Mouse (Mus musculus): ENCODE results near the gene Acsbg1. TPM values are rescaled to one million over a fixed set of nuclear protein-coding genes. Genes with fewer than 3 reads are reported as not detected.

Acsbg1 gene
- polyA plus RNA-seq, 1 experiment from 2014 or later: 0.10 TPM

DNA sequence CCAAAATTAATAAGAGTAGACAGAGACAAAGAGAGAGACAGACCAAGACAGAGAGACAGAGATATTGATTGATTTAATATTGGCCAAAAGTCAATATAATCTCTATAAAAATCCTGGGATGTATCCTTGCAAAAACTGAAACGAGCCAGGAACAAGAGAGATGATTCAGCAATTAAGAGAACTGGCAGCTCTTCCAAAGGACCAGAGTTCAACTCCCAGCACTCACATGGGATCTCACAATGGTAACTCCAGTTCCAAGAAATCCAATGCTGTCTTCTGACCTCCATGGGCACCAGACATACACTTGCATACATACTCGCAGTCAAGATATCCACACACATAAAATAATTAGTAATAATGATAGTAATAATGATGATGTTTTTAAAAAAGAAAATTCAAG lies 8.9 kb downstream of the Acsbg1 start:
- no peak for ATAC-seq

DNA sequence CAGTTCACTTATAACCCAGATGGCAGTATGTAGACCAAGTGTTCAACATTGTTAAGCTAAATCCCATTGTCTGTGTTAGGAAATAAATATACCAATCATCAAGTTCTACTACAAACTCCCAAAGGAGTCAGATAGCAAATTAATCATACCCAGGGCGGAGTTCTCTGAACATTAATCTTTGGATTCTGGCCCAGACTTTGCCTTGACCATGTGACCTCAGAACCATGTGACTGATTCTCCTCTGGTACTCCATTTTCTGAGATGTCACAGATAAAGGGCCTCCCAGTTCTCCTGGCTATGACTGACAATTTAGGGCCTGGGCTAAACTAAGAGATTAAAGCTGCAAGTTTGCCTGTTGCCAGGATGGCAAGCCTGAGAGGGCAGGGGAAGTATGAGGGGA lies 12.3 kb downstream of the Acsbg1 start:
- DNase-seq (ENCODE audit: low spot score): no peak
- 71% methylated on average over 1 of the region's 1 CpGs for WGBS
- TF ChIP-seq EP300 (IDR thresholded peaks at IDR 0.05): no peak
- no peak for TF ChIP-seq CTCF (IDR thresholded peaks at IDR 0.05)

More for the DNA sequence above, 8.9 kb downstream of the Acsbg1 start:
- no peak overlapping the region for H3K4me2 ChIP-seq (replicated peaks; ENCODE audit: low read depth, low read length)
- no peak overlapping the region for H3K4me3 ChIP-seq (ENCODE audit: low read depth, low read length)
- H3K36me3 ChIP-seq (ENCODE audit: insufficient read depth, low read length): no peaks in the 10 kb centered on the region
- WGBS: 81% methylated on average over 2 of the region's 2 CpGs
- no peak for DNase-seq (ENCODE audit: low spot score)
- H3K27me3 ChIP-seq (replicated peaks; ENCODE audit: insufficient read depth, low read length): no peaks in the 10 kb centered on the region
- H3K9me3 ChIP-seq (ENCODE audit: low read length): no peaks in the 10 kb centered on the region
- H3K4me1 ChIP-seq (ENCODE audit: insufficient read depth, low read depth, low read length): no peaks in the 10 kb centered on the region
- H3K27ac ChIP-seq (ENCODE audit: low read length): no peak overlapping the region
- no peak overlapping the region for H3K9ac ChIP-seq (replicated peaks; ENCODE audit: low read depth)
- no peak for TF ChIP-seq CTCF (IDR thresholded peaks at IDR 0.05)
- no peak for TF ChIP-seq EP300 (IDR thresholded peaks at IDR 0.05)

DNA sequence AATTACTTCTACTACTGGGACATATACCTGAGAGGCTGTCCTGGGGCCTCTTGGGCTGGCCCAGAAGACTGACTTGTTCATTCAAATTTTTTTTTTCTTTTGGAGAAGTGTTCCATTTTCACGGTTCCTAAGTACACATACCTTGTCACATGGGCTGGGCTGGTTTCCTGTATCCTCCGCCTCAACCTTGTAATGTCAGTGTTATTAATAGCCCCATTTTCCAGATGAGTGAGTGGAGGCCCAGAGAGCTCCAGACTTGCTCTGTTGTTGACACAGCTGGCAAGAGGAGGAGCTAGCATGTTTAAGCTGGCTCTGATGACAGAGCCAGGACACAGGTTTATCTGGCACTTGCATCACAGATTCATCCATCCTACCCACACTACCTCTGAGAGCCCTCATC lies 14.2 kb downstream of the Acsbg1 start:
- no peak for ATAC-seq
- DNase-seq (ENCODE audit: low spot score): no peak
- Histone ChIP-seq H3K4me1 (ENCODE audit: insufficient read depth, low read depth, low read length) (no peaks in the 10 kb centered on the region), H3K27me3 (replicated peaks; ENCODE audit: insufficient read depth, low read length) (no peaks in the 10 kb centered on the region), H3K27ac (ENCODE audit: low read length) (no peak overlapping the region), H3K4me3 (ENCODE audit: low read depth, low read length) (no peak overlapping the region), H3K36me3 (ENCODE audit: insufficient read depth, low read length) (no peaks in the 10 kb centered on the region), H3K4me2 (replicated peaks; ENCODE audit: low read depth, low read length) (no peak overlapping the region), H3K9me3 (ENCODE audit: low read length) (no peaks in the 10 kb centered on the region), H3K9ac (replicated peaks; ENCODE audit: low read depth) (no peak overlapping the region)
- 36% methylated on average over 2 of the region's 2 CpGs for WGBS
- no peak for TF ChIP-seq EP300 (IDR thresholded peaks at IDR 0.05)
- TF ChIP-seq CTCF (IDR thresholded peaks at IDR 0.05): no peak

More for the DNA sequence above, 12.3 kb downstream of the Acsbg1 start:
- ATAC-seq: no peak
- H3K4me2 ChIP-seq (replicated peaks; ENCODE audit: low read depth, low read length): no peak overlapping the region
- H3K9ac ChIP-seq (replicated peaks; ENCODE audit: low read depth): no peak overlapping the region
- no peaks in the 10 kb centered on the region for H3K27me3 ChIP-seq (replicated peaks; ENCODE audit: insufficient read depth, low read length)
- no peaks in the 10 kb centered on the region for H3K9me3 ChIP-seq (ENCODE audit: low read length)
- H3K27ac ChIP-seq (ENCODE audit: low read length): no peak overlapping the region
- H3K36me3 ChIP-seq (ENCODE audit: insufficient read depth, low read length): no peaks in the 10 kb centered on the region
- no peaks in the 10 kb centered on the region for H3K4me1 ChIP-seq (ENCODE audit: insufficient read depth, low read depth, low read length)
- no peak overlapping the region for H3K4me3 ChIP-seq (ENCODE audit: low read depth, low read length)

DNA sequence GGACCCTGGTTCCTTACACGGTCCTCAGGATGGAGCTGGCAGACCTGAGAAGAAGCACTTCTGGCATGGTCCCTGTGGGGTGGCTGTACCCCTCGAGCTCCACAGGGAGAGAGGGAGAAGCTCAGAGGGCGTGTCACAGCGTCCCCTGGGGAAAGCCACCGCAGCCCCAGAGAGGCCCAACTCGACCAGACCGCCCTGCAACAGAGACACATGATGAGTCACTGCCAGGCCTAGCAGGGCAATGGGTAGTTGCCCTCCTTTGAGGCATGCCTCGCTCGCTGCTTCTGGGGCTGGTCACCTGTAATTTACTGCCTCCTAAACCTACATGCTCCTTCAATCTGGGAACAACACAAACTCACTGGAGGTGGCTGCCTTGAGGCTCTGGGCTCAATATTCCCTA lies 15.4 kb downstream of the Acsbg1 start:
- Histone ChIP-seq H3K27me3 (replicated peaks; ENCODE audit: insufficient read depth, low read length) (no peaks in the 10 kb centered on the region), H3K27ac (ENCODE audit: low read length) (no peak overlapping the region)
- no peak for ATAC-seq

DNA sequence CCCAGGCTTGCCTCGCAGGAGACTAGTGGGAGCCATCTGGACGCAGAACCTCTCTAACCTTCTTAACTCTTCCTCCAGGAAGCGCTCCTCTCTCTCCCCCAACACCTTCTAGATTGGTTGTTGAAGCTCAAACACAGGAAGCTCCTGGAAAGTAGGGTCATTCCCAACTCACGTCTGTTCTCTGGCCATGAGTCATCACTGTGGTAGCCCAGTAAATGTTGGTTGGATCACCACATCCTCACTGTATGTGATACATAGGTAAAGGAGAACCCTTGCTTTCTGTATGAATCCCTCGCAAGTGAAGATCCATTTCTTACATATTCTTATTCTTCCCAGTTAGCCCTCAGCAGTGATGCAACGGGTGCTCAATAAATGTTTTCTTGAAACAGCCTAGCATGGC lies 16.1 kb downstream of the Acsbg1 start:
- no peaks in the 10 kb centered on the region for H3K27me3 ChIP-seq (replicated peaks; ENCODE audit: insufficient read depth, low read length)
- DNase-seq (ENCODE audit: low spot score): no peak
- WGBS: 73% methylated on average over 6 of the region's 6 CpGs
- H3K4me2 ChIP-seq (replicated peaks; ENCODE audit: low read depth, low read length): no peak overlapping the region
- H3K36me3 ChIP-seq (ENCODE audit: insufficient read depth, low read length): no peaks in the 10 kb centered on the region
- no peaks in the 10 kb centered on the region for H3K4me1 ChIP-seq (ENCODE audit: insufficient read depth, low read depth, low read length)
- TF ChIP-seq CTCF (IDR thresholded peaks at IDR 0.05) (no peak), EP300 (IDR thresholded peaks at IDR 0.05) (no peak)
- H3K9me3 ChIP-seq (ENCODE audit: low read length): no peaks in the 10 kb centered on the region
- H3K27ac ChIP-seq (ENCODE audit: low read length): no peak overlapping the region
- H3K4me3 ChIP-seq (ENCODE audit: low read depth, low read length): no peak overlapping the region
- H3K9ac ChIP-seq (replicated peaks; ENCODE audit: low read depth): no peak overlapping the region
- ATAC-seq: no peak

More for the DNA sequence above, 15.4 kb downstream of the Acsbg1 start:
- no peaks in the 10 kb centered on the region for H3K4me1 ChIP-seq (ENCODE audit: insufficient read depth, low read depth, low read length)
- no peak for DNase-seq (ENCODE audit: low spot score)
- no peak overlapping the region for H3K9ac ChIP-seq (replicated peaks; ENCODE audit: low read depth)
- no peak overlapping the region for H3K4me2 ChIP-seq (replicated peaks; ENCODE audit: low read depth, low read length)
- H3K36me3 ChIP-seq (ENCODE audit: insufficient read depth, low read length): no peaks in the 10 kb centered on the region
- no peaks in the 10 kb centered on the region for H3K9me3 ChIP-seq (ENCODE audit: low read length)
- H3K4me3 ChIP-seq (ENCODE audit: low read depth, low read length): no peak overlapping the region
- WGBS: 75% methylated on average over 9 of the region's 9 CpGs
- no peak for TF ChIP-seq EP300 (IDR thresholded peaks at IDR 0.05)
- TF ChIP-seq CTCF (IDR thresholded peaks at IDR 0.05): no peak

DNA sequence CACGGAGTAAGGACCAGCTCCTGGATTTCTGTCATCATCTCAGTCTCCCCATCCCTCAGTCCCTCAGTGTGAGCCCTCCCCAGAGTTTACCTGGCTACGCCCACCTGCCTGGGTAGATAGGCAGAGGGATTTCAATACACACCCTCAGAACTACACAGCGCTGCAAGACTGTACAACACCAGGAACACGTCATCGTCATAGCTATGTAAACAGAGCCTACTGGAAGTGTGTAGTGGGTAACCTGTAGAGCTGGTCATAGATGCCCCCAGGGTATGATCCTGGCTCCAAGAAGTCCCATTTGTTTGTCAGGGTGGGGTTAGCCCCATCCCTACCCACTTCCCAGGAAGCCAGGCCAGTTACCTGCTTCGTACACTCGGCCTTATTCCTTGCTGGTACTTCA lies 18.5 kb downstream of the Acsbg1 start:
- ATAC-seq (no peak; the same call in 1 of the 2 replicates), DNase-seq (ENCODE audit: low spot score) (no peak)
- no peak for TF ChIP-seq EP300 (IDR thresholded peaks at IDR 0.05)
- no peak for TF ChIP-seq CTCF (IDR thresholded peaks at IDR 0.05)
- H3K36me3 ChIP-seq (ENCODE audit: insufficient read depth, low read length): no peaks in the 10 kb centered on the region
- no peaks in the 10 kb centered on the region for H3K9me3 ChIP-seq (ENCODE audit: low read length)
- H3K9ac ChIP-seq (replicated peaks; ENCODE audit: low read depth): no peak overlapping the region
- no peaks in the 10 kb centered on the region for H3K27me3 ChIP-seq (replicated peaks; ENCODE audit: insufficient read depth, low read length)
- H3K4me1 ChIP-seq (ENCODE audit: insufficient read depth, low read depth, low read length): no peaks in the 10 kb centered on the region
- 73% methylated on average over 7 of the region's 7 CpGs for WGBS
- no peak overlapping the region for H3K4me3 ChIP-seq (ENCODE audit: low read depth, low read length)
- no peak overlapping the region for H3K4me2 ChIP-seq (replicated peaks; ENCODE audit: low read depth, low read length)
- no peak overlapping the region for H3K27ac ChIP-seq (ENCODE audit: low read length)

DNA sequence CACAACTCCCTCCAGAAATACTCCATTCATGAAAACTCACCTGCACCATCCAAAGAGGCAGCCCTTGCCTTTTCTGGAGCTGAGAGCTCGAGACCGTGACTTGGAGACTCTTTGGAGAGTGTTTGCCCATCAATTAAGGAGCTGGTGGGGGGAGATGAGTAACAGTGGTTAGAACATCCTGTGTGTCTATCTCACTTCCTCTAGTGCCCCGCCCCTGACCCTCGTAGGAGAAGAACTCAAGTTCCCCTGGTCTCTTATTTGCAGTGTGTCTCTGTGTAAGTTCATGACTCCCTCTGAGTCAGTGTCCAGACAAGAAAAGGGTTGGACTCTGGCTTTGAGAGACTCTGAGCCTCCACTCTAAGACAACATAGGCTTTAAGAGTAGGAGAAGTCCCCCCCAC lies 19.1 kb downstream of the Acsbg1 start:
- no peak overlapping the region for H3K4me2 ChIP-seq (replicated peaks; ENCODE audit: low read depth, low read length)
- no peak for TF ChIP-seq EP300 (IDR thresholded peaks at IDR 0.05)
- TF ChIP-seq CTCF (IDR thresholded peaks at IDR 0.05): no peak

More for the DNA sequence above, 19.1 kb downstream of the Acsbg1 start:
- no peaks in the 10 kb centered on the region for H3K9me3 ChIP-seq (ENCODE audit: low read length)
- no peak overlapping the region for H3K27ac ChIP-seq (ENCODE audit: low read length)
- DNase-seq (ENCODE audit: low spot score) (no peak), ATAC-seq (no peak)
- H3K9ac ChIP-seq (replicated peaks; ENCODE audit: low read depth): no peak overlapping the region
- H3K27me3 ChIP-seq (replicated peaks; ENCODE audit: insufficient read depth, low read length): no peaks in the 10 kb centered on the region
- H3K36me3 ChIP-seq (ENCODE audit: insufficient read depth, low read length): no peaks in the 10 kb centered on the region
- WGBS: 47% methylated on average over 4 of the region's 4 CpGs
- H3K4me1 ChIP-seq (ENCODE audit: insufficient read depth, low read depth, low read length): no peaks in the 10 kb centered on the region
- no peak overlapping the region for H3K4me3 ChIP-seq (ENCODE audit: low read depth, low read length)
